Comparison of ENCODE assay signal across 11 mouse cellular contexts in the genomic region with DNA sequence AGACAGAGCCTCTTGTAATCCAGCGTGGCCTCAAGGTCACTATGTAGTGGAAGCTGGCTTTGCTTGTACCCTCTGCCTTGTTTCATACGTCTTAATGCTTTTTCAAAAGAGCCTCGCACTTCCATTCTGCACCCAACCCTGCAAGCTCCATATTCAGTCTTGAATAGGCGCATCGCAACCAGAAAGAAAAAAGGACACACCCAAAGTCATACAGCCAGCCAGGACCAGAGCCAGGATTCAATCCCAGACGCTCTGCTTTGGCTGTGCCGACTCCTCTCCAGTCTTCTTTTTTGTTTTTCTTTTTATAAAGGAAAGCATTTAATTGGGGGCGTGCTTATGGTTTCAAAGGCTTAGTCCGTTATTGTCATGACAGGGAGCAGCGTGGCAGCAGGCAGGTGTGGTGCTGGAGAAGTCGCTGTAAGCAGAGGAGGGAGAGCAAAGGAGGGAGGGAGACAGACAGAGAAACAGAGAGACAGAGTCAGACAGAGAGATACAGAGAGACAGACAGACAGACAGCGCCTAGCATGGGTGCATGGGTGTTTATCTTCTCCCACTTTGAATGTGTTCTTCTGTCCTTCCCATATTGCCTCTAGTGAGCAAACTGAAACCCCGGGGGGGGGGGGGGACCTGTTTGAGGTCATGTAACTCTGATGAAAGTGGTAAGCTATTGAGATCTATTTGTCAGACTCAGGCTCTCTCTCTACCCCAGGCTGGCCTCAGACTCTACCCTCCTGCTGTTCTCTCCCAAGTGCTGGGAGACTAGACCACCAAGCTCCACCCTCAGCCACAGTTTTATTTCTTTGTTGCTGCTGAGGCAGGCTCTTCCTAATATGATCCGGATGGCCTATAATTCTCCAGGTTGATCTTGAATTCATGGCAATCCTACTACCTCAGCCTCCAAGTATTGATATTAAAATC. TPM values are rescaled to one million over a fixed set of nuclear protein-coding genes. Genes with fewer than 3 reads are reported as not detected.
A peak's percentile ranks its signal among the peaks of the same experiment; 100 is the strongest.
DNase-seq lines count a peak whose midpoint lies in the region; ATAC-seq and TF ChIP-seq lines count a peak whose summit lies in the region.
"Had no signal": no experiment of that assay in that cellular context is flagged by ENCODE, and none has a peak within 500 bp of the region (broad histone marks: within the 10 kb centered on the region; RNA-seq: fewer than 3 reads in every experiment).

No protein-coding gene starts in this region.

- no peaks in the 10 kb centered on the region; the same call in 1 of the 2 replicates for H3K27me3 ChIP-seq in hindbrain, embryonic 10.5 days (ENCODE audit: insufficient read depth, poor library complexity, severe bottlenecking)
- H3K27me3 ChIP-seq in hindbrain, embryonic 11.5 days (ENCODE audit: control insufficient read depth, insufficient read depth, low read length): no peaks in the 10 kb centered on the region
- H3K27me3 ChIP-seq in E14TG2a.4 (ENCODE audit: insufficient read depth, low read length): no peaks in the 10 kb centered on the region
- H3K27me3 ChIP-seq in forebrain, embryonic 13.5 days: no peaks in the 10 kb centered on the region
- no peaks in the 10 kb centered on the region for H3K27me3 ChIP-seq in splenic B cell, adult 2 months (ENCODE audit: control insufficient read depth, insufficient read depth, low read length, poor library complexity, severe bottlenecking)
- H3K27me3 ChIP-seq: limb, embryonic 12.5 days had no signal

- H3K27ac ChIP-seq in hindbrain, embryonic 10.5 days: 0 out of 2 replicates have a peak overlapping the region, but pooled peaks have one; percentile 23
- no peak overlapping the region for H3K27ac ChIP-seq in hindbrain, embryonic 11.5 days (ENCODE audit: low read depth, low read length)
- H3K27ac ChIP-seq in forebrain, embryonic 13.5 days: no peak overlapping the region
- H3K27ac ChIP-seq: kidney, postnatal 0 days; limb, embryonic 12.5 days had no signal

- no peak overlapping the region for H3K9ac ChIP-seq in hindbrain, embryonic 11.5 days (ENCODE audit: low read depth, low read length)
- no peak overlapping the region for H3K9ac ChIP-seq in forebrain, embryonic 13.5 days
- H3K9ac ChIP-seq: limb, embryonic 12.5 days had no signal

- H3K4me2 ChIP-seq in hindbrain, embryonic 11.5 days (replicated peaks; ENCODE audit: low read depth, low read length): no peak overlapping the region
- H3K4me2 ChIP-seq in forebrain, embryonic 13.5 days: peak overlapping the region; percentile 7; the same call in 1 of the 2 replicates
- H3K4me2 ChIP-seq: limb, embryonic 12.5 days had no signal

- no peak for ATAC-seq in hindbrain, embryonic 11.5 days (ENCODE audit: low FRiP score)
- ATAC-seq in forebrain, embryonic 13.5 days: no peak

- 38% methylated on average over 14 of the region's 14 CpGs for WGBS in hindbrain, embryonic 10.5 days
- 39% methylated on average over 14 of the region's 14 CpGs for WGBS in hindbrain, embryonic 11.5 days
- 29% methylated on average over 14 of the region's 14 CpGs for WGBS in forebrain, embryonic 13.5 days

- peaks cover 19% of the 10 kb centered on the region for H3K4me1 ChIP-seq in hindbrain, embryonic 10.5 days (replicated peaks)
- no peaks in the 10 kb centered on the region for H3K4me1 ChIP-seq in hindbrain, embryonic 11.5 days (replicated peaks; ENCODE audit: control insufficient read depth, insufficient read depth, low read length)
- H3K4me1 ChIP-seq in E14TG2a.4 (replicated peaks; ENCODE audit: low read depth, low read length): peaks cover 64% of the 10 kb centered on the region
- H3K4me1 ChIP-seq in forebrain, embryonic 13.5 days: peaks cover 9% of the 10 kb centered on the region; the same call in 1 of the 2 replicates

- H3K9me3 ChIP-seq in hindbrain, embryonic 10.5 days: no peaks in the 10 kb centered on the region
- no peaks in the 10 kb centered on the region for H3K9me3 ChIP-seq in hindbrain, embryonic 11.5 days (ENCODE audit: control insufficient read depth, low read length)
- no peaks in the 10 kb centered on the region for H3K9me3 ChIP-seq in E14TG2a.4 (ENCODE audit: low read length)
- H3K9me3 ChIP-seq in forebrain, embryonic 13.5 days (replicated peaks): no peaks in the 10 kb centered on the region
- H3K9me3 ChIP-seq: limb, embryonic 12.5 days had no signal

- no peak overlapping the region; the same call in 1 of the 2 replicates for H3K4me3 ChIP-seq in hindbrain, embryonic 10.5 days
- H3K4me3 ChIP-seq in hindbrain, embryonic 11.5 days (ENCODE audit: low read depth, low read length): no peak overlapping the region
- 0 out of 2 replicates have a peak overlapping the region, but pooled peaks have one; percentile 7 for H3K4me3 ChIP-seq in E14TG2a.4 (replicated peaks; ENCODE audit: low read length)
- H3K4me3 ChIP-seq in forebrain, embryonic 13.5 days: no peak overlapping the region
- H3K4me3 ChIP-seq: limb, embryonic 12.5 days had no signal

- no peak for TF ChIP-seq CTCF in E14TG2a.4 (conservative IDR thresholded peaks at IDR 0.05; ENCODE audit: low read length)

- DNase-seq in hindbrain, embryonic 10.5 days (ENCODE audit: low spot score): no peak
- DNase-seq in hindbrain, embryonic 11.5 days (ENCODE audit: low spot score): no peak
- DNase-seq in splenic B cell, adult 2 months (ENCODE audit: low read depth, low spot score): peak; percentile 28
- DNase-seq in left cerebral cortex, adult 18-20 months (ENCODE audit: low spot score in 2 of 2): no peak
- no peak for DNase-seq in left cerebral cortex, adult 11 months (ENCODE audit: low spot score)
- no peak for DNase-seq in right cerebral cortex, postnatal 25 days
- DNase-seq: heart, postnatal 4 days had no signal

- no peaks in the 10 kb centered on the region for H3K36me3 ChIP-seq in hindbrain, embryonic 10.5 days
- H3K36me3 ChIP-seq in hindbrain, embryonic 11.5 days (ENCODE audit: control insufficient read depth, insufficient read depth, low read length): no peaks in the 10 kb centered on the region
- no peaks in the 10 kb centered on the region for H3K36me3 ChIP-seq in E14TG2a.4 (ENCODE audit: insufficient read depth, low read length)
- no peaks in the 10 kb centered on the region for H3K36me3 ChIP-seq in forebrain, embryonic 13.5 days (ENCODE audit: poor library complexity, severe bottlenecking)
- no peaks in the 10 kb centered on the region for H3K36me3 ChIP-seq in splenic B cell, adult 2 months (ENCODE audit: control insufficient read depth, insufficient read depth, low read length, poor library complexity, severe bottlenecking)
- H3K36me3 ChIP-seq: limb, embryonic 12.5 days had no signal

RNA-seq across cellular contexts. Expression of gene Sash3, which starts 6.6 kb away (rescaled TPM):
- 1.1 and 1.9 TPM in 2 replicates for polyA plus RNA-seq in hindbrain, embryonic 10.5 days (2016; fragmentation: Nextera tagmentation; extraction: Ambion mirVana)
- polyA plus RNA-seq in hindbrain, embryonic 11.5 days (2014; fragmentation: Nextera tagmentation; extraction: Ambion mirVana): 1.4 and 1.5 TPM in 2 replicates
- polyA plus RNA-seq in forebrain, embryonic 13.5 days (2015; fragmentation: Nextera tagmentation; extraction: Ambion mirVana): 0.71 and 0.72 TPM in 2 replicates
- total RNA-seq in left cerebral cortex, adult 18-20 months (2021): 1 to 10 TPM; 1.6 to 1.7 TPM

RNA-seq across cellular contexts. Expression of gene Xpnpep2, which starts 31.1 kb away (rescaled TPM):
- polyA plus RNA-seq in hindbrain, embryonic 10.5 days (2016; fragmentation: Nextera tagmentation; extraction: Ambion mirVana): 1.3 and 1.4 TPM in 2 replicates
- 2.2 and 2.5 TPM in 2 replicates for polyA plus RNA-seq in hindbrain, embryonic 11.5 days (2014; fragmentation: Nextera tagmentation; extraction: Ambion mirVana)
- 0.57 and 0.64 TPM in 2 replicates for polyA plus RNA-seq in forebrain, embryonic 13.5 days (2015; fragmentation: Nextera tagmentation; extraction: Ambion mirVana)
- total RNA-seq in left cerebral cortex, adult 18-20 months (2021): under 1 TPM; 0.26 to 0.45 TPM
